Mouse (Mus musculus) 3T3-L1 (cell line): ENCODE measurements around the gene Zfp184.
A peak's percentile ranks its signal among the peaks of the same experiment; 100 is the strongest.

Experiments used
- DNase-seq: peaks from one replicate; pipeline ENCODE4 v3.0.0-alpha.2; 2015; ENCODE audit warnings: low read depth, low spot score

Zfp184 gene

DNA sequence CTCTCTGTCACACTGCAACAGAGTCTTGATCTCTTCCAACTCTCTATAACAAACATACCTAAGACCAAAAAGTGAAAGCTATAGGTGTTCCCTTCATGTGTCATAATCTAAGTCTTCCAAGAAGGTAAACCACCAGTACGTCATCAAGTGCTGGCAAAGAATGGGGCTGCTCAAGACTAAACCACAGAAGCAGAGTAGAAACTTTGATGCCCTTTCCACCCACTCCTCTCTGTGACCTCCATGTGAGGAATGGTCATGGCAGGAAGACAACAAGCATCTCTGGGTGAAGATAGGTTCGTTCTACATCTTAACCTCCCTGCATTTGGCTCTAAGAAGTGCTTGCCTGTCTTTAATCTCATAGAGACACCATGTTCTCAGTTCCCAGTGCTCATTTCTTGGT is 39.6 kb downstream of the Zfp184 start:
- no peak for DNase-seq

DNA sequence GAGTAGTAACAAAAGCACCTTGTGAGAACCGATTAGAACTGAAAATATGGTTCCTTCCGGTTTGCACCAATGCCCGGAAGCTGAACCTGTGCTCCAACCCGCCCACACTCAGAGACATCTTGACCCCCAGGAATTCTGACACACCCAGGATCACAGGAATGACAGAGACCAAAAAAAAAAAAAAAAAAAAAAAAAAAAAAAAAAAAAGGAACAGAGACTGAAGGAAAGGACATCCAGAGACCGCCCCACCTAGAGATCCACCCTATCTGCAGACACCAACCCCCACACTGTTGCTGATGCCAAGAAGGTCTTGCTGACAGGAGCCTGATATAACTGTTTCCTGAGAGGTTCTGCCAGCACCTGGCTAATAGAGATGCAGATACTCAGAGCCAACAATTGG is 47.7 kb downstream of the Zfp184 start:
- no peak for DNase-seq

DNA sequence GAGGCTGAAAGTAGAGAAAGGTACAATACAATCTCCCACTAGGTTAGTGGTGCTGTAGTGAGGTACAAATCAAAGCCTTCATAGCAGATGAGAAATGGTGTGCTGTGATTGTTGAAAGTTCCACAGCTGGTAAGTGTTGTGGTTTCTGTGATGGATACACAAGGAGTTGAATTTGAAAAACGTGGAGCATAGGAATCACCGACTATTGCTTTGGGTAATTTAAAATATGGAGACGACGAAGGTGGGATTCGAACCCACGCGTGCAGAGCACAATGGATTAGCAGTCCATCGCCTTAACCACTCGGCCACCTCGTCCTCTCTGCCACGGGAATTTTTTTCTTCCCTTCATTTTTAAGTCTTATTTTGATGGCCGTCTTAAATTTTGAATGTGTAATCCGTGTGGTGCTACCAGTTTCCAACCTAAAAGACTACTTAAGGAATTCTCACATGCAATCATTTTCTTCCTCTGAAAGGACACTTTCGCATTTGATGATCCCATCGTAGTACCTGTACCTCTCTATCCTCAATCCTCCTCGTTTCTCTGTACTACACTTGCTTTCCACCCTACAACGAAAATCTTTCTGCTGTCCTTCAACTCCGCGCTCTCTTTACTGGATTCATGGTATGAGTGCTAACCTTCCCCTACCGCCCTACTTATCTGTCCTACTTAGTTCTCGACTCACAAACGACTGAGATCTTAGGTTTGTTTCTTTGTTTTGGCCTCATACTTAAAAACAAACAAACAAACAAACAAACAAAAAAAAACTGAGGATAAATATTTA is 49.3 kb downstream of the Zfp184 start:
- DNase-seq: peak; percentile 88

DNA sequence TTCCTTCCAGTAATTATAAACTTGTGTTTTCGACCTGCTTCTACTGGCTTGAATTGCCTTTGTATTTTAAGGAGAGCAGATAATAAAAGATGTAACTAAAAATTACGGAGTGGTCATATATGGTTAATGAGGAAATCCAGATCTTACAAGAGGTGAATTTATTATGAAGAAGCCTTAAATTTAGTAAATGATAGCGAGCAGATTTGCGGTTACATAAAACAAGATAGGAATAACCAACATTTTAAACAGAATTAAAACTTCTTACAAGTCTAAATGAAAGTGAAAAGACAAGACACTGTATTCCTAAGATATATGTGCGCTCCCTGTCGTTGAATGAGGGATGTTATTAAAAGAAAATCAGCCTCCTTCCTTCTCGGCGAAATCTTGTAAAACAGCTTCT is 50.0 kb downstream of the Zfp184 start:
- DNase-seq: no peak

DNA sequence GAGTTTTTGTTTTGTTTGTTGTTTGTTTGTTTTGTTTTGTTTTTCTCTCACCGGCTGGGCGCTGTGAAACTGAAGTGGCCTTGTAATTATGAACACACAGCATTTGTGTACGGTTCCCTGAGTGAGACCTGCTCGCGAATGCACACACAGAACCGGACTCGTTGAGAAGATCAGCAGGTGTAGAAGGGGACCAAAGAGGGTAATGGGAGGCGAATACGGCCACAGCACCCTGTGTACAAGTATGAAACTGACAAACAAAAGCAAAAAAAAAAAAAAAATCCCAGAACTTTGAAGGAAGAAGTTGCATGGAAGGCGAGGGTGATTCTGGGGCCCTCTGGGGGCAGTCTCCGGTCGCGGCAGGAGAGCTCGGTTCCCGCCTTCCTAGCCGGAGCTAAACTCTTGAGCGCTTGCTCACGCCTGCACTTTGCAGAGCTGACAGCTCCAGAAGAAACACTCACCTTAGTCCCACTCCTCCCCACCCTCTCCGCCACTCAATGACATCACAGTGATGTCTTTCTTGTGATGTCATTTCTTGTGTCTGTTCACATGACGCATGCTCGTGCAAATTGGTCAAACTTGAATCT is 50.5 kb downstream of the Zfp184 start:
- peak; percentile 71 for DNase-seq

DNA sequence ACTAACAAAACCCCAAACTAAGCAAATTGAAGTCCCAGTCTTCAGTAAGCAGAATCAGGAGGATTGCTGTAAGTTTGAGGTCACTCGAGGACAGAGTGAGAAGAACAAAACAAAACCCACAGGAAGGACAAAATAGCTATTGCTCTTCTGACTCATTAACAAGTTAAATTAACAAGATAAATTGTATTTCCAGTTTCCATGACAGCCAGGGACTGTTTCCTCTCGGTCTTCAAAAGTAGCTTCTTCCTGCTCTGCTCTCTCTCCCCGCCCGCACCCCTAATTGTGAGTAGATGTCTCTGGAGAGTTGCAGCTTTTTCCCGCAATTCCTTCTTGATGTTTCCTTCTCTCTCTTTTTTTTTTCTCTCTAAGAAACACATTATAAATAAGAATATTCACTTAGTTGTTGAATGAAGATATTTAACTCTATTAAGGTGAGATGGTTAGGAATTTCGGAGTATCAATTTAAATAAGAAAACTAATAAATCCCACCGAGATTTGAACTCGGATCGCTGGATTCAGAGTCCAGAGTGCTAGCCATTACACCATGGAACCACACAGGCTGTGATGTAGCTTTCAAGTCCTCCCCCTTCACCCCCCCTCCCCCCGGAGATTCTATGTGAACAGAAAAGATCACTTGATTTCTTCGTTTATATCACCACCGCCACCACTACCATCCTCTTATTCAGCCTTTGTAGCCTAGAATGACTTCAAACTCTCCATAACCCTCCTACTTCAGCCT is 51.4 kb downstream of the Zfp184 start:
- peak; percentile 72 for DNase-seq

DNA sequence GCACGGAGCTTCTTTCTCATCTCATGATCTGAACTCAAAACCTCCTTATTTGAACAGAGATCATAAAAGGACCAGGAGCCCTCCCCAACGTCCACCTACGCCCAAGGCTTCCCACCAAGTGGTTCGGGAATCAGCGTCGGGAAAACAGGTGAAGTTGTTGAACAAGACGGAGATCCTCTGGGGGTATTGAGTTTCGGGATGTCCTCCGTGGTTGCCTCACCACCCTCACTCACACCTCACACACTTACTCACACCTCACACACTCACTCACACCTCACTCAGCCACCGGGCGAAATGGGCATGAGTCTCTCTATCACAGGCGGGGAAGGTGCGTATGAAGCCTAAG is 51.9 kb downstream of the Zfp184 start:
- DNase-seq: no peak

DNA sequence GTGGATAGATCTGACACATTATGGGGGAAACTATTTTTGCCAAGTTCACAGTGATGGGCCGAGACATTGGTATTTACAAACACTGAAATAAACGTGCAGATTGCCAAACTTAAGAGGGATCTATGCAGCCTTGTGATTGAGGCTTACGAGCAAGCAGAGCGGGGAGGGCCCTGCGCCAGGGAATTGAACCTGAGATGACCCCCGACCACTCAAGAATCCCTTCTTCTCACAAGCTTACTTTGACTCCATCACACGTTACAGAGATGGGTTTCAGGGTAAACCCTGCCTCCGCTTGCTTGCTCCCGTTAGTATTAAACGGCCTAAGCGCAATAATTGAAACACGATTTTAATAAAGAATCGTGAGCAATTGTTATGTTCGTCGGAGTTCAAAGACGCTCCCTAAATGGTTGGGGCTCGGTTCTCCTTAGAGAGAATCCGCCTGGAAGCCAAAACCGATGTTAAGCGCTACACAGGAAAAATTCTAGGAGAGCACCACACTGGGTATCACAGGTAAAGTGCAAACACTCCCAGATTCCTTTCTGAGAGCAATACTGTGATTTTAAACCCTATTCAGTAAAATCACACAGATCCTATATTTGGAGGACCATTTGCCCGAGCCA is 52.4 kb downstream of the Zfp184 start:
- no peak for DNase-seq

DNA sequence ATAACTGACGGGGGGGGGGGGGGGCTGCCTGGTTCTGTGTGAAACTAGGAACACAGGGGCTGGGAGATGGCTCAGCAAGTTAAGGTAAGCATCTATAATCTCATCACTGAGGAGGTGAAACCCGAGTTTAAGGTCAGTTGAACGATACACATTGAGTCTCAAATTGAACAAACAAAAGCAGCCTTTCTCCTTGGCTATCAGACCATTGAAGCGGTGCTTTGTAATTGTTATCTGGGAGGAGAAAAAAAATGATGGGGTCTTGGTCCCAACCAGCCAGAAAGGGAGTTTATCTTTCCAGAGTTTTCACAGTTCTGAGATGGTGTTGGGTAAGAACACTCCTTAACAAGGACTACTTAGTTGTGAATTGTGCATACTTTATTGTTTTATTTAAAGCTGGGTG is 52.9 kb downstream of the Zfp184 start:
- no peak for DNase-seq

DNA sequence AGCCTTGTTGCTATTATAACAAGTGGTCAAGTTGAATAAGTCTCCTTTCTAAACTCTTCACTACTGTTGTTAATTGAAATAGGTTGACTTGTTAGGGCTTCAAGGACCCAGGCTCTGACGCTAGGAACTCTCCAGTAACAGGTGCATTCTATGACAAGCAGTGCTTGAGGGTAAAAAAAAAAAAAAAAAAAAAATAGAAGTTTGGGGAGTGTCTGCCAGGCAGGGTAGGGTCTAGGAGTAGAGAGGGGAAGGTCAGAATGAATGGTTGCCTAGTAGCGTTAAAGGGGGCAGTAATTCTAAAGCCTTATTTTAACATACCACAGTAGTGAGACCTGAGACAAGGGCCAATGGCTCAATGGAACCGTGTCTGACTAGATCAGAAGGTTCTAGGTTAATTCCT is 53.5 kb downstream of the Zfp184 start:
- DNase-seq: no peak

DNA sequence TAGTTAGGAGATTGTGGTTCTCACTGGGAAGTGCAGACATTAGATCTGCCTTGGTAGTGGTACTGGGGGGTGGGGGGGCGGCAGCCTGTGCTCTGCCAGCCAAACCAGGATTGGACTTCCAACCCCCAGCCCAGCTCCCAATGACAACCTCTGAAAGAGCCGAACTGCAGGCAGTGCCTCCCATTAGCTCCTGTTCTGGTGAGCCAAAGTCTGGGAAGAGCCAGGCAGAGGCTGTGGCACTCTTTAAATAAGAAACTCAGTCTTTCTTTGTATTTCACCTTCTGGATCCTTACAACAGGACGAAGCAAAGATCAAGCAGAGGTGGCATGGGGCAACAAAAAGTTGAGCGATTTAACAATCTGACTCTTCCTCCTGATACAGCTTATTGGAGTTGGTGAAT is 54.3 kb downstream of the Zfp184 start:
- no peak for DNase-seq

DNA sequence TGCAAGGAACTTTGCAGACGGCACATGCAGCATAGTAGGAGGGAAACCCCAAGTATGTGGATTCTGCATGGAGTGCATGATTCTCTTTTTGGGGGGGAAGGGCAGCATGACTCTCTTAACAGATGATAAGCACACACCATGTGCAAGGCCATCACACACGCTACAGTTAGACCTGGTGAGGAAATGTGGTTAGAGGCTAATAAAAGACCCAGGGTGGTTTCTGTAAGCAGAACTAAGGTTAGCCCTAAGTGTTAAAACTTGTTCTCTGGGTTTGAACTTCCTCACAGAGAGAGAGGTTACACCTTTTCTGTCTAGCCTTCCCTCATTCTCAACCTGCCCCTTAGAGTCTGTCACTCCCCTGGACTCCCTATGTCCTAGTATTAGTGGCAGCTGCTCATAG is 56.5 kb downstream of the Zfp184 start:
- no peak for DNase-seq

DNA sequence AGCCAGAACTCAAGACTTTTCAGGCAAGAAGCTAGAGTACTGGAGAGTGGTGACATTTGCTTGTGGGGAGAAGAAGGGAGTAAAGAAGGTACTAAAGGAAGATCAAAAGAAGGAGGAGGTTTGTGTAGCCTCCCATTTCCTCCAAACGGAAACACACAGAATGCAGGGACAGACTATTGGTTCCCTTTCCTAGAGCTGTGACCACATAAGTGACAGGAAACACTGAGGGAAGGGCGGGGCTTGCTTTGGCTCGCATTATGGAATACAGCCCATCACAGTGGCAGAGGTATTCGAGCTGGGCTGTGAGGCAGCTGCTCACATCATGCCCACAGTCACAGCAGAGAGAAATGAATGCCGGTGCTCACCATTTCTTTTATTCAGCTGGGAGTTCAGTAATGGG is 56.9 kb downstream of the Zfp184 start:
- DNase-seq: no peak

DNA sequence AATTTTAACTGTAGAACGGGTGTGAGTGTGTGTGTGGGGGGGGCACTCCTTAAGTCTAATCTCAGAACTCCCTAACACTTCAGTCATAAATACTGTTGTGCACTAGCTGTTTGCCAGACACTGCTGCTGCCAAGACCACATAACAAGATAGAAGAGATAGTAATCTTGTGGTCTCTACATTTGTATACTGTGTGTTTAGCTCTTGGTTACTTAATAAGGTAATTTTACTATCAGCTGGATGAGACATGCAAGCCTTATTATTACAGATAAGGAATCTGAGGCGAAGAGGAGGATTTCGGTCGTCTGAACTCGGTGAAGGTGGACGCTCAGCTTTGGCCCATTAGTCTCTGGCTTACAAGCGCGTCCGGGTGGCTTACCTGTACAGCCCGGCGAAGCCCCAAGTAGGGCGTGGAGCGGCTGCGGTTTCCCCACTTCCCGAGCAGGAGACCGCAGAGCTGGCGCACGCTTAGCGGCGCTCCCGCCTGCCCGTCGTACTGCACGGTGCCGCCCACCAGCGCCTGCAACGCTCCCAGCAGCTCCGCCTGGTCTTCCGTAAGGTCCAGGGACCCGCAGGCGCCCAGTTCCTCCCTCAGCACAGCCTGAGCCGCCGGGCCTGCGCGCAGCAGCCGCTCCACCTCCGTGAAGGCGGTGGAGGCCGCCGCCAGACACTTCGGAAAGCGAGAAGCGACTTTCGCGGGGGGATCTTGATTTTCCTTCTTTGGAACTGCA is 60.9 kb downstream of the Zfp184 start:
- DNase-seq: peak; percentile 51

DNA sequence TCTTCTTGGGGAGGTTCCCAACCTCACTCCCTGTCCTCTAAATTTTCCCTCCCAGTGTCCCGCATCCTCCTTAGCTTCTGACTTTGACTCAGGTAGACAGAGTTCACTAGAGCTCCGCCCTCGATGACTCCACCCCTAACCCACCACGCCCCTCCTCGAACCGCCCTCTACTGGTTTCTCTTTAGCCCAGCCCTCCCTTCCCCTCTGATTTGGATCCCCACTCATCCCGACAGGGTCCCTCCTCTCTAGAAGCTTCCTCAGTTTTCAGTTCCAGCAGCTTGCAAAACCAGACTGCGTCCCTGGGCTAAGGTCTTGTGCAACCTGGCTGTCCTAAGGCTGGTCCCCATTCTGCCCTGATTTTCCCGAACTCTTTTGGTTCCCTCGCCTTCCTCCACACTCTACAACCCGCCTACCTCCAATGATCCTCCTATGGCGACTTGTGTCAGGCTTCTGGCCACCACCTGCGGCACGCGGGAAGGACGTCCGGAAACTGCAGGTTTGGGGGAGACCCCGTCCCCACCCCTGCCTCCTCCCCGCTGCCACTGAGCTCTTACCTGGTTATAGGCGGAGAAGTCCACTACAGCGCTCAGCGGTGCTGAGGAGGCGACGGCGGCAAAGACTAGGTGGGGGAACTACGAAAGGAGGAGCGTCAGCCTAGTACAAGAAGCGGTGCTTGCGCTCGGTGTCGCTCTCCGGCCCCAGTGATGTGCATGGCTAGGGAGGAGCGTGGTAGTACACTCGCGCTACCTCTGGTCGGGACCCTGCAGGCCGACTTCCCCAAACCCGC is 61.6 kb downstream of the Zfp184 start:
- DNase-seq: peak; percentile 75

DNA sequence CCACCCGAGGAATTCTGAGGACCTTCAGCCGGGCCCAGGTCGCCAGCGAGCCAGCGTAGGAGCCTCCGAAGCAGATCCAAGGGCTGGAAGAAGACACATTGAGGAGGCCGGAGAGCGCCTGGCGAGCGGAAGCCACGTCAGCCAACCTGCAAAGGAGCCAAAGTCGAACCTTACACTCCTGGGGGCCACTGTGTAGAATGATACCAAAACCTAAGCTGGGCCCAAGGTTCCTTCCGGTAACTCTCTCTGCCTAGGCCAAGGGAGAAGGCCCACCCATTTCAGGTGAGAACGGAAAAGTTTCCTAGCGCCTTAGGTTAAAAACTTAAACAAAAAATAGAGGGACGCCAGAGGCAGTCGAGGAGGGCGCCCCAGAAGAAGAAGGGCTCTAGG is 62.2 kb downstream of the Zfp184 start:
- DNase-seq: no peak

DNA sequence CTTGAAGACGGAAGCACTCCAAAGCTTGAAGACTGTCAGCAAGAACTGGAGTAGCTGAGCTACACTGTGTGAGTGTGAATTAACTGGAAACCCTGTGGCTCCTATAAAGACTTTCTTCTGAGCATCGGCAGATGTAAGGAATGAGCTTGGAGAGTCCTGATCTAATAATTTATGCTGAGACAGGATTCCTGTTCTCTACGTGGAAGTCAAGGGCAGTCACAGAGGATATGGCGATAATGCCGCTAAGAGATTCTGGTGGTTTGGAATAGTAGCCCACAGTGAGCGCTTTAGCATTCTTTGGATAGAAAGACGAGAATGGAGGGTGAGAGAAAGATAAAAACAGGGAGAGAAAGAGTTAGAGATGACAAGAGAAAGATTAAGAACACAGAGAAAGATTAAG is 63.0 kb downstream of the Zfp184 start:
- DNase-seq: no peak

DNA sequence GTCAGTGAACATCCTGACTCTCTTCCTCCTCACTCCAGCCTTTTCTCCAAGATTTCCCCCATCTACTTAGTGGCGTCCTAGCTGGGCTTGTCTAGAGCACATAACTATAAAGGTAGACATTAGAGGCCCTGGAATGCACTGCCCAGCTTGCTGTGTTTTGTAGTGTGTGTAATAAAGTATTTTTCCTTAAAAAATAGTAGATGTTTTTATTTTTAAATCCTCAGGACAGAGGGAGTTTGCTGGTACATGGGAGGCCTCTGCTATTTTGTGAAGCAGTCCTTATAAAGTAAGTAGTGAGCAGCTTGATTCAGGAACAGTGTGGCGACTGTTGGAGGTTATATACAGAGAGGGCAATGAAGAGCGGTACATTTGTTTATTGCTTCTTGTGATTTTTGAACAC is 63.8 kb downstream of the Zfp184 start:
- no peak for DNase-seq

DNA sequence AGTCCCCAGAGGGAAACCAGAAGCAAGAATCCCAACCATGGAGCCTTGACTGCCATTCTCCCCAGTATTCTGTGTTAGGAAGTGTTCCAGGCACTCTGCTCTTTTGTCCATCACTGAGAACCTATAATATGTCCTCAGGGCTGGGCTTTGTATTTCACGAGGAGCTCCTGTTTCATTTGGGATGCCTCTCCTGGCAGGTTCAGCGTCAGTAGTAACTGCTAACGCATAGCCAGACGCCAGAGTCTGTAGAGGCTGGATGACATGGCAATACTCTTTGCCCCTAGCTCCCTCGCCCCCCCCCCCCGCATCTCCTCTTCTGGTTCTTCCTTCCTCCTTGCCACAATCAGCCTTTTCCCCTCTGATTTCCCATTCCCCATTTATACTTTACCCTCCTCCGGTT is 64.7 kb downstream of the Zfp184 start, which contains the start of gene Prss16:
Prss16 (minus strand) TSS at position 101 of the 400 bp plus-strand sequence.
- DNase-seq: no peak
